Mouse (Mus musculus) ES-E14 (cell line): ENCODE results near the gene Aoc1.

Experiments used
- CHD2 ChIP-seq: IDR thresholded peaks from 2 replicates; pipeline ENCODE4 v1.6.1; 2014; ENCODE audit warnings: mild to moderate bottlenecking, low read depth, low read length, inconsistent platforms
- HCFC1 ChIP-seq: IDR thresholded peaks from 2 replicates; pipeline ENCODE4 v1.6.1; 2012; ENCODE audit warnings: low read length, inconsistent platforms, borderline replicate concordance; ENCODE audit not compliant: insufficient read depth

DNA sequence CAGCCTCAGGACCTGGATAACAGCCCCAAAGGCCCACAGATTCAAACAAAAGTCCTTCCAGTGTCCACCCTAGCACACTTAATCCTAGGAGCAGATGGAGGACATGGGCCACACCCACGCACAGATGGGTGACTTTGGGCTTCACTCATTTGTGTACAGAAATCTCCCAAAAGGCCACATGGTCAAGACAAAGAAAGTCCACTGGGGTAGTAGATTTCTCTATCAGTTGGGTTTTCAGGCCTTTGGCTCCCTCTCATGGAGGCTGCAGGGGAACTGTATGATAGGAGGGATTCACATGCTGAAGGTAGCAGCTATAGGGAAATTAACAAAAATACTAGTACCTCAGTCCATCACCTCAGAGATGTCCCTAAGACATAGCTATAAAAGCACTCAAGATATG is 85.4 kb downstream of the Aoc1 start:
- TF ChIP-seq CHD2 (no peak), HCFC1 (no peak)
